ENCODE assay signal across 10 mouse cellular contexts in the genomic region with DNA sequence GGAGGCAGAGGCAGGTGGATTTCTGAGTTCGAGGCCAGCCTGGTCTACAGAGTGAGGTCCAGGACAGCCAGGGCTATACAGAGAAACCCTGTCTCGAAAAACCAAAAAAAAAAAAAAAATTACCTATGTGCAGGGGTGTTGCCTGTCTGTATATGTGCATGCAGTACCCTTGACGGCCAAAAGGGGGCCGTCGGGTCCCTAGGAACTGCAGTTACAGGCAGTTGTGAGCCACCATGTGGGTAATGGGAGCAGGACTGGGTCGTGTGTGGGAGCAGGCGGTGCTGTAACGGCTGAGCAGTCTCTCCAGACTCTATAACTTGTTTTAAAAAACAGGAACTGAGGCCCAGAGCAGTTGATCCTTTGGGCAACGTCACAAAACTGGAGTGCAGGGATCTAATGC. TPM values are rescaled to one million over a fixed set of nuclear protein-coding genes. Genes with fewer than 3 reads are reported as not detected.
DNase-seq lines count a peak whose midpoint lies in the region; ATAC-seq and TF ChIP-seq lines count a peak whose summit lies in the region.
"Had no signal": no experiment of that assay in that cellular context is flagged by ENCODE, and none has a peak within 500 bp of the region (broad histone marks: within the 10 kb centered on the region; RNA-seq: fewer than 3 reads in every experiment).

No protein-coding gene starts in this region.

- TF ChIP-seq CTCF in gastrocnemius, adult 2 months (IDR thresholded peaks at IDR 0.05) = peak; percentile 49
- peak; percentile 83 for TF ChIP-seq CTCF in testis, adult 2 months (IDR thresholded peaks at IDR 0.05; ENCODE audit: control insufficient read depth, insufficient read depth, insufficient replicate concordance, low read depth, low read length)

- ATAC-seq in forebrain, embryonic 15.5 days (replicated peaks) = no peak
- ATAC-seq in midbrain, embryonic 15.5 days (replicated peaks) = no peak
- ATAC-seq: Patski had no signal

- intact Hi-C loops in gastrocnemius, adult 2 months (cut with DNase I) = no loop called here

- H3K4me3 ChIP-seq in gastrocnemius, adult 2 months = no peak overlapping the region
- no peak overlapping the region for H3K4me3 ChIP-seq in testis, adult 2 months (ENCODE audit: control insufficient read depth, low read depth, low read length)
- H3K4me3 ChIP-seq in forebrain, embryonic 15.5 days = no peak overlapping the region
- no peak overlapping the region for H3K4me3 ChIP-seq in midbrain, embryonic 15.5 days

- no peak for DNase-seq in gastrocnemius, adult 2 months
- no peak for DNase-seq in gastrocnemius, adult 8-10 months (ENCODE audit: low spot score in 2 of 2)
- no peak for DNase-seq in testis, postnatal 10 days (ENCODE audit: low spot score)
- DNase-seq in spleen, adult 12 weeks (ENCODE audit: low spot score) = no peak
- DNase-seq in frontal cortex, postnatal 14 days (ENCODE audit: low spot score in 2 of 2) = no peak

- H3K27ac ChIP-seq in gastrocnemius, adult 2 months = no peak overlapping the region
- H3K27ac ChIP-seq in testis, adult 2 months (ENCODE audit: control insufficient read depth, insufficient read depth, low read depth, low read length) = no peak overlapping the region
- H3K27ac ChIP-seq in forebrain, embryonic 15.5 days (replicated peaks) = peak overlapping the region; percentile 56
- H3K27ac ChIP-seq in midbrain, embryonic 15.5 days = peak overlapping the region; percentile 78

- H3K9ac ChIP-seq in forebrain, embryonic 15.5 days (replicated peaks) = no peak overlapping the region
- no peak overlapping the region for H3K9ac ChIP-seq in midbrain, embryonic 15.5 days

- no peak overlapping the region for H3K4me2 ChIP-seq in forebrain, embryonic 15.5 days (replicated peaks)
- H3K4me2 ChIP-seq in midbrain, embryonic 15.5 days = 0 out of 2 replicates have a peak overlapping the region, but pooled peaks have one; percentile 6

- H3K4me1 ChIP-seq in testis, adult 2 months (ENCODE audit: control insufficient read depth, insufficient read depth, low read length) = peaks cover 13% of the 10 kb centered on the region
- peaks cover 29% of the 10 kb centered on the region for H3K4me1 ChIP-seq in forebrain, embryonic 15.5 days
- peaks cover 40% of the 10 kb centered on the region for H3K4me1 ChIP-seq in midbrain, embryonic 15.5 days

- 21% methylated on average over 9 of the region's 9 CpGs for WGBS in forebrain, embryonic 15.5 days
- WGBS in midbrain, embryonic 15.5 days = 13% methylated on average over 9 of the region's 9 CpGs

- no peaks in the 10 kb centered on the region for H3K9me3 ChIP-seq in forebrain, embryonic 15.5 days
- H3K9me3 ChIP-seq in midbrain, embryonic 15.5 days = no peaks in the 10 kb centered on the region

- no peaks in the 10 kb centered on the region for H3K36me3 ChIP-seq in testis, adult 2 months (ENCODE audit: control insufficient read depth, insufficient read depth, low read length)
- H3K36me3 ChIP-seq in forebrain, embryonic 15.5 days = peaks cover 25% of the 10 kb centered on the region
- peaks cover 20% of the 10 kb centered on the region; the same call in 1 of the 2 replicates for H3K36me3 ChIP-seq in midbrain, embryonic 15.5 days (replicated peaks)

- H3K27me3 ChIP-seq in testis, adult 2 months (ENCODE audit: control insufficient read depth, insufficient read depth, low read length) = no peaks in the 10 kb centered on the region; the same call in 1 of the 2 replicates
- no peaks in the 10 kb centered on the region for H3K27me3 ChIP-seq in forebrain, embryonic 15.5 days
- no peaks in the 10 kb centered on the region for H3K27me3 ChIP-seq in midbrain, embryonic 15.5 days (replicated peaks)
- H3K27me3 ChIP-seq: Patski had no signal

- no peak for TF ChIP-seq POLR2A in testis, adult 2 months (IDR thresholded peaks at IDR 0.05; ENCODE audit: control insufficient read depth, low read depth, low read length)

RNA-seq across cellular contexts. Expression of a gene that starts 1.5 kb away (rescaled TPM):
- under 1 TPM in 1 of 2 experiments, not detected in 1; 0.17 TPM for total RNA-seq in gastrocnemius, adult 2 months (2021)
- under 1 TPM in 2 of 4 experiments, not detected in 2; 0.05 to 0.31 TPM for total RNA-seq in gastrocnemius, adult 8-10 months (2022)
- polyA plus RNA-seq in testis, adult 2 months (2012; rRNA removed) = 147 and 163 TPM in 2 replicates
- polyA plus RNA-seq in forebrain, embryonic 15.5 days (2015; fragmentation: Nextera tagmentation; extraction: Ambion mirVana) = 76.1 and 78.5 TPM in 2 replicates
- polyA plus RNA-seq in midbrain, embryonic 15.5 days (2015; fragmentation: Nextera tagmentation; extraction: Ambion mirVana) = 106 and 109 TPM in 2 replicates
- total RNA-seq: neutrophil, adult 5-6 weeks had no signal

RNA-seq across cellular contexts. Expression of a gene that starts 12.2 kb away (rescaled TPM):
- 10 to 100 TPM; 38.3 to 44.8 TPM for total RNA-seq in gastrocnemius, adult 2 months (2021)
- total RNA-seq in gastrocnemius, adult 8-10 months (2022) = 10 to 100 TPM; 41.6 to 49.3 (median 43.1) TPM
- 70.4 and 71.3 TPM in 2 replicates for polyA plus RNA-seq in testis, adult 2 months (2012; rRNA removed)
- 60.3 and 65.0 TPM in 2 replicates for polyA plus RNA-seq in forebrain, embryonic 15.5 days (2015; fragmentation: Nextera tagmentation; extraction: Ambion mirVana)
- polyA plus RNA-seq in midbrain, embryonic 15.5 days (2015; fragmentation: Nextera tagmentation; extraction: Ambion mirVana) = 69.7 and 73.8 TPM in 2 replicates

RNA-seq across cellular contexts. Expression of a gene that starts 15.9 kb away (rescaled TPM):
- total RNA-seq in gastrocnemius, adult 2 months (2021) = 1 to 10 TPM in 1 of 2 experiments, under 1 TPM in 1; 0.97 to 1.2 TPM
- total RNA-seq in gastrocnemius, adult 8-10 months (2022) = 1 to 10 TPM in 1 of 4 experiments, under 1 TPM in 3; 0.27 to 1.0 (median 0.59) TPM
- polyA plus RNA-seq in testis, adult 2 months (2012; rRNA removed) = 0.04 and 0.13 TPM in 2 replicates
- 0.69 and 0.73 TPM in 2 replicates for polyA plus RNA-seq in forebrain, embryonic 15.5 days (2015; fragmentation: Nextera tagmentation; extraction: Ambion mirVana)
- 0.71 and 1.2 TPM in 2 replicates for polyA plus RNA-seq in midbrain, embryonic 15.5 days (2015; fragmentation: Nextera tagmentation; extraction: Ambion mirVana)

RNA-seq across cellular contexts. Expression of a gene that starts 28.5 kb away (rescaled TPM):
- 100 to 1,000 TPM; 207 to 215 TPM for total RNA-seq in gastrocnemius, adult 2 months (2021)
- 100 to 1,000 TPM; 223 to 267 (median 235) TPM for total RNA-seq in gastrocnemius, adult 8-10 months (2022)
- polyA plus RNA-seq in testis, adult 2 months (2012; rRNA removed) = 9.8 and 9.9 TPM in 2 replicates
- 24.2 and 29.4 TPM in 2 replicates for polyA plus RNA-seq in forebrain, embryonic 15.5 days (2015; fragmentation: Nextera tagmentation; extraction: Ambion mirVana)
- polyA plus RNA-seq in midbrain, embryonic 15.5 days (2015; fragmentation: Nextera tagmentation; extraction: Ambion mirVana) = 18.1 and 22.8 TPM in 2 replicates

RNA-seq across cellular contexts. Expression of a gene that starts 40.0 kb away (rescaled TPM):
- total RNA-seq in gastrocnemius, adult 2 months (2021) = under 1 TPM; 0.26 to 0.53 TPM
- total RNA-seq in gastrocnemius, adult 8-10 months (2022) = under 1 TPM; 0.19 to 0.80 (median 0.24) TPM
- 1.0 and 1.2 TPM in 2 replicates for polyA plus RNA-seq in testis, adult 2 months (2012; rRNA removed)
- polyA plus RNA-seq in forebrain, embryonic 15.5 days (2015; fragmentation: Nextera tagmentation; extraction: Ambion mirVana) = 0.57 and 0.84 TPM in 2 replicates
- polyA plus RNA-seq in midbrain, embryonic 15.5 days (2015; fragmentation: Nextera tagmentation; extraction: Ambion mirVana) = 0.96 and 1.1 TPM in 2 replicates
- polyA plus RNA-seq: Patski had no signal

Comparison
In these comparisons a context has a peak if more than half of its experiments do, and no peak if none do; other contexts are left out.
1. H3K27ac ChIP-seq: peak in forebrain, embryonic 15.5 days (single experiment) and midbrain, embryonic 15.5 days (single experiment); none in gastrocnemius, adult 2 months (single experiment) and testis, adult 2 months (single experiment).